8 mouse cellular contexts compared by ENCODE assay signal in genomic region chr3:89378394-89379067, GRCm38 (mm10). TPM values are rescaled to one million over a fixed set of nuclear protein-coding genes. Genes with fewer than 3 reads are reported as not detected.
DNase-seq lines count a peak whose midpoint lies in the region; ATAC-seq lines count a peak whose summit lies in the region.

No protein-coding gene starts in this region.

- WGBS in heart, embryonic 14.5 days: 4% methylated on average over 22 of the region's 29 CpGs
- under 1% methylated on average over 28 of the region's 29 CpGs for WGBS in lung, embryonic 15.5 days

- H3K36me3 ChIP-seq in heart, embryonic 14.5 days (ENCODE audit: control insufficient read depth, insufficient read depth, low read length): peaks cover 23% of the 10 kb centered on the region
- peaks cover 18% of the 10 kb centered on the region for H3K36me3 ChIP-seq in lung, embryonic 15.5 days

- peak overlapping the region; percentile 73 for H3K4me2 ChIP-seq in heart, embryonic 14.5 days (ENCODE audit: low read length)
- H3K4me2 ChIP-seq in lung, embryonic 15.5 days: peak overlapping the region; percentile 85

- DNase-seq in ES-CJ7 (ENCODE audit: low read depth, low spot score): peak; percentile 96
- peak; percentile 60 for DNase-seq in fibroblast of lung, adult 2 months (ENCODE audit: low read depth)
- DNase-seq in kidney, postnatal 10 days: peak; percentile 83
- peak; percentile 72 for DNase-seq in ovary, adult 18-20 months (ENCODE audit: low spot score)
- peak; percentile 56 to 78 for DNase-seq in thymus, postnatal 10 days (ENCODE audit: low spot score in 2 of 2)

- no peaks in the 10 kb centered on the region for H3K9me3 ChIP-seq in heart, embryonic 14.5 days (ENCODE audit: control insufficient read depth, low read length)
- H3K9me3 ChIP-seq in lung, embryonic 15.5 days: no peaks in the 10 kb centered on the region

- no peaks in the 10 kb centered on the region for H3K27me3 ChIP-seq in heart, embryonic 14.5 days (ENCODE audit: control insufficient read depth, insufficient read depth, low read length)
- no peaks in the 10 kb centered on the region for H3K27me3 ChIP-seq in lung, embryonic 15.5 days

- H3K4me1 ChIP-seq in brown adipose tissue, adult 24 weeks (ENCODE audit: control insufficient read depth, insufficient read depth, insufficient read length, low read length): peaks cover 9% of the 10 kb centered on the region
- peaks cover 5 to 16% of the 10 kb centered on the region in 2 experiments for H3K4me1 ChIP-seq in heart, embryonic 14.5 days (ENCODE audit: control insufficient read depth in 2 of 2, insufficient read depth in 2 of 2, low read length in 2 of 2)
- H3K4me1 ChIP-seq in lung, embryonic 15.5 days: peaks cover 31% of the 10 kb centered on the region

- peak; percentile 82 for ATAC-seq in heart, embryonic 14.5 days (ENCODE audit: insufficient number of reproducible peaks, insufficient read depth, low FRiP score, low read depth)
- ATAC-seq in lung, embryonic 15.5 days (ENCODE audit: borderline replicate concordance, extremely low read depth, low FRiP score, low TSS enrichment): peak; percentile 91

- H3K27ac ChIP-seq in brown adipose tissue, adult 24 weeks (replicated peaks; ENCODE audit: low read depth, low read length): peak overlapping the region; percentile 80
- H3K27ac ChIP-seq in heart, embryonic 14.5 days (replicated peaks in 1 of 2; ENCODE audit: control insufficient read depth in 1 of 2, insufficient read depth in 1 of 2, low read depth in 2 of 2, low read length in 2 of 2): no peak overlapping the region
- H3K27ac ChIP-seq in lung, embryonic 15.5 days: peak overlapping the region; percentile 53

- H3K4me3 ChIP-seq in brown adipose tissue, adult 24 weeks (ENCODE audit: insufficient read depth, low read depth, low read length): peak overlapping the region; percentile 62
- H3K4me3 ChIP-seq in heart, embryonic 14.5 days (ENCODE audit: control insufficient read depth in 1 of 2, insufficient read depth in 1 of 2, low read depth in 1 of 2, low read length in 2 of 2): peak overlapping the region; percentile 53 to 64
- peak overlapping the region; percentile 57 for H3K4me3 ChIP-seq in lung, embryonic 15.5 days

- H3K9ac ChIP-seq in heart, embryonic 14.5 days (ENCODE audit: low read length): peak overlapping the region; percentile 68
- H3K9ac ChIP-seq in lung, embryonic 15.5 days: peak overlapping the region; percentile 59

RNA-seq across cellular contexts. Expression of gene Dcst1, which starts 13.5 kb away (rescaled TPM):
- 0.75 TPM in 1 of 2 replicates, not detected in the other for polyA plus RNA-seq in brown adipose tissue, adult 24 weeks (2012; ENCODE audit: insufficient read depth, insufficient read length, missing spikeins)
- polyA plus RNA-seq in heart, embryonic 14.5 days (2014; fragmentation: Nextera tagmentation; extraction: Ambion mirVana): 0.16 and 0.18 TPM in 2 replicates
- polyA plus RNA-seq in lung, embryonic 15.5 days (2015; fragmentation: Nextera tagmentation; extraction: Ambion mirVana): 0.21 TPM in 1 of 2 replicates, not detected in the other

RNA-seq across cellular contexts. Expression of gene Zbtb7b, which starts 16.0 kb away (rescaled TPM):
- 93.2 and 121 TPM in 2 replicates for polyA plus RNA-seq in brown adipose tissue, adult 24 weeks (2012; ENCODE audit: insufficient read depth, insufficient read length, missing spikeins)
- polyA plus RNA-seq in heart, embryonic 14.5 days (2014; fragmentation: Nextera tagmentation; extraction: Ambion mirVana): 1.3 and 1.8 TPM in 2 replicates
- 3.7 TPM in 2 replicates for polyA plus RNA-seq in lung, embryonic 15.5 days (2015; fragmentation: Nextera tagmentation; extraction: Ambion mirVana)

RNA-seq across cellular contexts. Expression of gene Dcst2, which starts 16.8 kb away (rescaled TPM):
- polyA plus RNA-seq in brown adipose tissue, adult 24 weeks (2012; ENCODE audit: insufficient read depth, insufficient read length, missing spikeins): 1.2 and 1.6 TPM in 2 replicates
- polyA plus RNA-seq in heart, embryonic 14.5 days (2014; fragmentation: Nextera tagmentation; extraction: Ambion mirVana): not detected in 2 replicates
- polyA plus RNA-seq in lung, embryonic 15.5 days (2015; fragmentation: Nextera tagmentation; extraction: Ambion mirVana): 0.11 and 0.19 TPM in 2 replicates

RNA-seq across cellular contexts. Expression of gene Lenep, which starts 24.1 kb away (rescaled TPM):
- polyA plus RNA-seq in brown adipose tissue, adult 24 weeks (2012; ENCODE audit: insufficient read depth, insufficient read length, missing spikeins): 1.3 TPM in 1 of 2 replicates, not detected in the other
- polyA plus RNA-seq in heart, embryonic 14.5 days (2014; fragmentation: Nextera tagmentation; extraction: Ambion mirVana): not detected in 2 replicates
- not detected in 2 replicates for polyA plus RNA-seq in lung, embryonic 15.5 days (2015; fragmentation: Nextera tagmentation; extraction: Ambion mirVana)

RNA-seq across cellular contexts. Expression of gene Adam15, which starts 28.7 kb away (rescaled TPM):
- 28.5 and 31.3 TPM in 2 replicates for polyA plus RNA-seq in brown adipose tissue, adult 24 weeks (2012; ENCODE audit: insufficient read depth, insufficient read length, missing spikeins)
- polyA plus RNA-seq in heart, embryonic 14.5 days (2014; fragmentation: Nextera tagmentation; extraction: Ambion mirVana): 31.0 and 38.6 TPM in 2 replicates
- 61.5 and 63.0 TPM in 2 replicates for polyA plus RNA-seq in lung, embryonic 15.5 days (2015; fragmentation: Nextera tagmentation; extraction: Ambion mirVana)

Comparison
In these comparisons a context has a peak if more than half of its experiments do, and no peak if none do; other contexts are left out.
1. H3K27ac ChIP-seq: peak in brown adipose tissue, adult 24 weeks (single experiment) and lung, embryonic 15.5 days (single experiment); none in heart, embryonic 14.5 days (0 of 2).
2. RNA of gene Zbtb7b, which starts 16.0 kb away (polyA plus RNA-seq): 93.2 to 121 TPM in brown adipose tissue, adult 24 weeks; 3.7 TPM in lung, embryonic 15.5 days and 1.3 to 1.8 TPM in heart, embryonic 14.5 days; every median in the first group is over 10 times any median in the second.
3. Peak in every context shown above with its lines, with median percentiles within 50 percentile points of each other: DNase-seq and H3K4me3 ChIP-seq.